Mouse (Mus musculus): ENCODE data around the gene Gpr84.

DNA sequence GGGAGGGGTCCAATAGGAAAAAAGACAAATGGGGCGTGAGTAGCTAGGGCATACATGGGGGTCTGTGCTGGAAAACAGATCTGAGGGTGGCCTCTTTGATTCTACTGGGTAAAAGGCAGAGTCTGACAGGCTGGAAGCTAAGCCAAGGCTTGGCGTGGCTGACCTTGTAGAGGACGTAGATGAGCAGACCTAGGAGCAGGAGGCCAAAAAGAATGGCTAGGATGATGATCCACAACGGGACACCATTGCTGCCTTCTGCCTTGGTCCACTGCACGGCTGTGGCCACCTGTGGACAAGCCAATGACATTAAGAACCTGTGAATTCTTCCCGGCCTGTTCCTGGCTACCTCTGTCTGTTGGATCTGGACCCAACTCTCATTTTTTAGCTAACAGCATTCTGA is 35.4 kb upstream of the Gpr84 start:
- no peak for TF ChIP-seq POLR2A (IDR thresholded peaks at IDR 0.05; ENCODE audit: insufficient read length, low read depth)
- no peak for TF ChIP-seq TCF3 (IDR thresholded peaks at IDR 0.05; ENCODE audit: insufficient read length, low read depth)
- no peak for TF ChIP-seq MYOD1 (IDR thresholded peaks at IDR 0.05; ENCODE audit: control insufficient read depth in 1 of 3, insufficient read length in 2 of 3, low read depth in 2 of 3)
- no peak for TF ChIP-seq TCF12 (IDR thresholded peaks at IDR 0.05; ENCODE audit: insufficient read depth, poor library complexity, severe bottlenecking)
- no peak for TF ChIP-seq CEBPB (IDR thresholded peaks at IDR 0.05; ENCODE audit: insufficient read depth, poor library complexity, severe bottlenecking)
- no peak for TF ChIP-seq USF1 (IDR thresholded peaks at IDR 0.05; ENCODE audit: low read depth)
- no peak for TF ChIP-seq REST (IDR thresholded peaks at IDR 0.05; ENCODE audit: insufficient read depth, insufficient read length)
- no peak for TF ChIP-seq MAX (IDR thresholded peaks at IDR 0.05; ENCODE audit: low read depth)
- no peak for TF ChIP-seq E2F4 (IDR thresholded peaks at IDR 0.05; ENCODE audit: insufficient read depth)
